In genomic region chr19:7278200-7278906, GRCm38 (mm10) we compare ENCODE assay signal across 9 mouse cellular contexts. TPM values are rescaled to one million over a fixed set of nuclear protein-coding genes. Genes with fewer than 3 reads are reported as not detected.
DNase-seq lines count a peak whose midpoint lies in the region; ATAC-seq lines count a peak whose summit lies in the region.
"Had no signal": no experiment of that assay in that cellular context is flagged by ENCODE, and none has a peak within 500 bp of the region (broad histone marks: within the 10 kb centered on the region; RNA-seq: fewer than 3 reads in every experiment).

No protein-coding gene starts in this region.

- no peaks in the 10 kb centered on the region for H3K27me3 ChIP-seq in heart, embryonic 10.5 days (ENCODE audit: insufficient read depth, poor library complexity, severe bottlenecking)
- H3K27me3 ChIP-seq in forebrain, embryonic 15.5 days = no peaks in the 10 kb centered on the region
- no peaks in the 10 kb centered on the region for H3K27me3 ChIP-seq in midbrain, embryonic 11.5 days (ENCODE audit: control insufficient read depth, insufficient read depth, low read length)
- H3K27me3 ChIP-seq: liver, embryonic 13.5 days had no signal

- peaks cover 95% of the 10 kb centered on the region for H3K36me3 ChIP-seq in heart, embryonic 10.5 days
- peaks cover 65% of the 10 kb centered on the region for H3K36me3 ChIP-seq in forebrain, embryonic 15.5 days
- peaks cover 43% of the 10 kb centered on the region for H3K36me3 ChIP-seq in midbrain, embryonic 11.5 days (ENCODE audit: control insufficient read depth, insufficient read depth, low read length)

- no peak for ATAC-seq in forebrain, embryonic 15.5 days (replicated peaks)
- ATAC-seq in midbrain, embryonic 11.5 days (ENCODE audit: low FRiP score) = no peak
- ATAC-seq in granulocyte monocyte progenitor cell, adult 5-6 weeks (replicated peaks; ENCODE audit: poor library complexity, severe bottlenecking) = no peak

- peak; percentile 94 for DNase-seq in heart, adult 11 months
- DNase-seq in heart, embryonic 10.5 days (ENCODE audit: low spot score) = no peak
- DNase-seq in R1 (ENCODE audit: low read depth, low spot score) = peak; percentile 39
- DNase-seq in midbrain, embryonic 11.5 days (ENCODE audit: low spot score, missing footprints) = peak; percentile 77
- DNase-seq in embryo, embryonic 11 days = no peak
- no peak for DNase-seq in kidney, postnatal 10 days
- DNase-seq: liver, embryonic 13.5 days had no signal

- peaks cover 47% of the 10 kb centered on the region for H3K4me1 ChIP-seq in heart, embryonic 10.5 days
- H3K4me1 ChIP-seq in forebrain, embryonic 15.5 days = peaks cover 55% of the 10 kb centered on the region
- H3K4me1 ChIP-seq in midbrain, embryonic 11.5 days (ENCODE audit: control insufficient read depth, insufficient read depth, low read length) = peaks cover 25% of the 10 kb centered on the region

- no peak overlapping the region for H3K4me3 ChIP-seq in heart, embryonic 10.5 days
- no peak overlapping the region for H3K4me3 ChIP-seq in forebrain, embryonic 15.5 days
- no peak overlapping the region for H3K4me3 ChIP-seq in midbrain, embryonic 11.5 days (ENCODE audit: low read depth, low read length)
- H3K4me3 ChIP-seq: liver, embryonic 13.5 days had no signal

- no peak overlapping the region for H3K4me2 ChIP-seq in forebrain, embryonic 15.5 days (replicated peaks)
- no peak overlapping the region for H3K4me2 ChIP-seq in midbrain, embryonic 11.5 days
- H3K4me2 ChIP-seq: liver, embryonic 13.5 days had no signal

- H3K27ac ChIP-seq in heart, embryonic 10.5 days = no peak overlapping the region
- peak overlapping the region; percentile 93; the same call in 1 of the 2 replicates for H3K27ac ChIP-seq in forebrain, embryonic 15.5 days (replicated peaks)
- no peak overlapping the region; the same call in 1 of the 2 replicates for H3K27ac ChIP-seq in midbrain, embryonic 11.5 days (ENCODE audit: low read depth, low read length)
- H3K27ac ChIP-seq: liver, embryonic 13.5 days had no signal

- 81% methylated on average over 6 of the region's 6 CpGs for WGBS in heart, embryonic 10.5 days
- WGBS in forebrain, embryonic 15.5 days = 69% methylated on average over 6 of the region's 6 CpGs
- 85% methylated on average over 6 of the region's 6 CpGs for WGBS in midbrain, embryonic 11.5 days

- no peaks in the 10 kb centered on the region for H3K9me3 ChIP-seq in heart, embryonic 10.5 days
- no peaks in the 10 kb centered on the region for H3K9me3 ChIP-seq in forebrain, embryonic 15.5 days
- no peaks in the 10 kb centered on the region for H3K9me3 ChIP-seq in midbrain, embryonic 11.5 days (ENCODE audit: control insufficient read depth, low read length)
- H3K9me3 ChIP-seq: liver, embryonic 13.5 days had no signal

- no peak overlapping the region; the same call in 1 of the 2 replicates for H3K9ac ChIP-seq in forebrain, embryonic 15.5 days (replicated peaks)
- peak overlapping the region; percentile 30; the same call in 1 of the 2 replicates for H3K9ac ChIP-seq in midbrain, embryonic 11.5 days (ENCODE audit: low read length)
- H3K9ac ChIP-seq: liver, embryonic 13.5 days had no signal

RNA-seq across cellular contexts. Expression of gene Rcor2, which starts 11.2 kb away (rescaled TPM):
- polyA plus RNA-seq in heart, embryonic 10.5 days (2016; fragmentation: Nextera tagmentation; extraction: Ambion mirVana) = 18.5 and 27.1 TPM in 2 replicates
- 60.7 and 67.7 TPM in 2 replicates for polyA plus RNA-seq in forebrain, embryonic 15.5 days (2015; fragmentation: Nextera tagmentation; extraction: Ambion mirVana)
- polyA plus RNA-seq in midbrain, embryonic 11.5 days (2014; fragmentation: Nextera tagmentation; extraction: Ambion mirVana) = 33.8 and 36.9 TPM in 2 replicates
- 3.1 and 6.9 TPM in 2 replicates for total RNA-seq in granulocyte monocyte progenitor cell, adult 5-6 weeks (2014; fragmentation: Nextera tagmentation)
- 3.4 and 5.2 TPM in 2 replicates for total RNA-seq in granulocyte monocyte progenitor cell, adult 5-6 weeks (2017)

RNA-seq across cellular contexts. Expression of gene Naa40, which starts 37.4 kb away (rescaled TPM):
- 67.6 and 72.8 TPM in 2 replicates for polyA plus RNA-seq in heart, embryonic 10.5 days (2016; fragmentation: Nextera tagmentation; extraction: Ambion mirVana)
- 69.2 and 69.5 TPM in 2 replicates for polyA plus RNA-seq in forebrain, embryonic 15.5 days (2015; fragmentation: Nextera tagmentation; extraction: Ambion mirVana)
- polyA plus RNA-seq in midbrain, embryonic 11.5 days (2014; fragmentation: Nextera tagmentation; extraction: Ambion mirVana) = 94.3 and 103 TPM in 2 replicates
- total RNA-seq in granulocyte monocyte progenitor cell, adult 5-6 weeks (2014; fragmentation: Nextera tagmentation) = 67.4 and 72.3 TPM in 2 replicates
- total RNA-seq in granulocyte monocyte progenitor cell, adult 5-6 weeks (2017) = 42.9 and 49.3 TPM in 2 replicates

Comparison
In these comparisons a context has a peak if more than half of its experiments do, and no peak if none do; other contexts are left out.
1. DNase-seq: peak in heart, adult 11 months (single experiment), R1 (single experiment) and midbrain, embryonic 11.5 days (single experiment); none in heart, embryonic 10.5 days (single experiment), embryo, embryonic 11 days (single experiment) and kidney, postnatal 10 days (single experiment).